Mouse (Mus musculus) C2C12 (cell line): Measurements from ENCODE around the gene Rapsn.

Experiments
- CEBPB ChIP-seq: IDR thresholded peaks from one replicate; pipeline ENCODE4 v1.6.1; 2011; ENCODE audit warnings: low read depth, mild to moderate bottlenecking, control low read depth, moderate library complexity
- CTCF ChIP-seq: IDR thresholded peaks from one replicate; pipeline ENCODE4 v1.5.1; 2011; ENCODE audit not compliant: control insufficient read depth, insufficient read depth, insufficient read length
- MAX ChIP-seq: IDR thresholded peaks from one replicate; pipeline ENCODE4 v1.6.1; 2011; ENCODE audit warnings: mild to moderate bottlenecking, control low read depth
- USF1 ChIP-seq: IDR thresholded peaks from one replicate; pipeline ENCODE4 v1.6.1; 2011; ENCODE audit warnings: low read depth, mild to moderate bottlenecking, control low read depth, moderate library complexity

- no peak for TF ChIP-seq USF1
- TF ChIP-seq CEBPB = no peak
- TF ChIP-seq CTCF = no peak
- no peak for TF ChIP-seq MAX
These were observed 35.6 kb downstream of the Rapsn start for GRCm38 (mm10) chr2:91071059-91071458.
